Mouse (Mus musculus) myocyte (in vitro differentiated cells): Measurements from ENCODE around the gene Lasp1. TPM values are rescaled to one million over a fixed set of nuclear protein-coding genes. Genes with fewer than 3 reads are reported as not detected.

Experiments used
- H3K27me3 ChIP-seq: one replicate; pipeline ENCODE4 v1.6.1; 2011; ENCODE audit not compliant: control insufficient read depth, insufficient read depth, insufficient read length
- H3K36me3 ChIP-seq: one replicate; pipeline ENCODE4 v1.6.1; 2011; ENCODE audit not compliant: control insufficient read depth, insufficient read depth
- H3K4me2 ChIP-seq: one replicate; pipeline ENCODE4 v1.6.1; 2011; ENCODE audit warnings: low read depth, control low read depth
- H3K4me3 ChIP-seq: one replicate; pipeline ENCODE4 v1.5.1; 2011; ENCODE audit warnings: mild to moderate bottlenecking, control low read depth, moderate library complexity
- H3K79me2 ChIP-seq: one replicate; pipeline ENCODE4 v1.6.1; 2011; ENCODE audit not compliant: control insufficient read depth, insufficient read depth
- H3ac ChIP-seq: one replicate; pipeline ENCODE4 v1.6.1; 2011; ENCODE audit not compliant: control insufficient read depth, insufficient read length
- CEBPB ChIP-seq: IDR thresholded peaks from 2 replicates; pipeline ENCODE4 v1.6.1; 2011; ENCODE audit warnings: mild to moderate bottlenecking, moderate library complexity; ENCODE audit not compliant: poor library complexity, insufficient read depth, severe bottlenecking
- E2F4 ChIP-seq: IDR thresholded peaks from one replicate; pipeline ENCODE4 v1.6.1; 2011; ENCODE audit warnings: mild to moderate bottlenecking, control low read depth, moderate library complexity; ENCODE audit not compliant: insufficient read depth
- MAX ChIP-seq: IDR thresholded peaks from one replicate; pipeline ENCODE4 v1.6.1; 2011; ENCODE audit warnings: low read depth, mild to moderate bottlenecking, control low read depth
- MYOD1 ChIP-seq, 3 experiments: IDR thresholded peaks; one replicate each; pipeline ENCODE4 v1.6.1; 2011; ENCODE audit warnings: control low read depth in 2 of 3, low read depth in 2 of 3, mild to moderate bottlenecking in 2 of 3, moderate library complexity in 1 of 3; ENCODE audit not compliant: insufficient read length in 2 of 3, control insufficient read depth in 1 of 3
- MYOG ChIP-seq, 3 experiments: IDR thresholded peaks; one replicate each; pipeline ENCODE4 v1.6.1; 2011; ENCODE audit warnings: control low read depth in 2 of 3, low read depth in 2 of 3, mild to moderate bottlenecking in 2 of 3; ENCODE audit not compliant: insufficient read length in 2 of 3, control insufficient read depth in 1 of 3, insufficient read depth in 1 of 3
- POLR2A ChIP-seq: IDR thresholded peaks from one replicate; pipeline ENCODE4 v1.6.1; 2011; ENCODE audit warnings: low read depth, mild to moderate bottlenecking, control low read depth, moderate library complexity; ENCODE audit not compliant: insufficient read length
- POLR2AphosphoS2 ChIP-seq: IDR thresholded peaks from one replicate; pipeline ENCODE4 v1.6.1; 2011; ENCODE audit warnings: low read depth, control low read depth; ENCODE audit not compliant: insufficient read length
- REST ChIP-seq: IDR thresholded peaks from one replicate; pipeline ENCODE4 v1.6.1; 2011; ENCODE audit warnings: mild to moderate bottlenecking, control low read depth, moderate library complexity; ENCODE audit not compliant: insufficient read depth, insufficient read length
- SRF ChIP-seq: IDR thresholded peaks from one replicate; pipeline ENCODE4 v1.6.1; 2011; ENCODE audit warnings: low read depth; ENCODE audit not compliant: control insufficient read depth, insufficient read length
- TCF12 ChIP-seq: IDR thresholded peaks from one replicate; pipeline ENCODE4 v1.6.1; 2011; ENCODE audit warnings: mild to moderate bottlenecking, control low read depth; ENCODE audit not compliant: poor library complexity, insufficient read depth, severe bottlenecking
- TCF3 ChIP-seq: IDR thresholded peaks from one replicate; pipeline ENCODE4 v1.6.1; 2011; ENCODE audit warnings: low read depth, control low read depth; ENCODE audit not compliant: insufficient read length
- USF1 ChIP-seq: IDR thresholded peaks from one replicate; pipeline ENCODE4 v1.6.1; 2011; ENCODE audit warnings: low read depth, mild to moderate bottlenecking, control low read depth, moderate library complexity
- polyA plus RNA-seq: library from polyadenylated mRNA; unstranded; fragments of >200 nt; fragmentation: generic; extraction: Trizol; gene quantifications from one replicate; pipeline ENCODE4 v1.2.1, GENCODE M21; 2012; ENCODE audit warnings: missing spikeins

The Lasp1 gene
- polyA plus RNA-seq, 1 experiment: 82.6 TPM

GRCm38 (mm10) chr11:97838779-97839440 is 40.1 kb downstream of the Lasp1 start:
- peaks cover 27% of the 10 kb centered on the region for H3K36me3 ChIP-seq
- TF ChIP-seq MYOG (IDR thresholded peaks at IDR 0.05; ENCODE audit: control insufficient read depth in 1 of 3, insufficient read depth in 1 of 3, insufficient read length in 2 of 3, low read depth in 2 of 3) (no peak), TCF3 (no peak), MAX (no peak), USF1 (no peak), E2F4 (no peak), REST (no peak), TCF12 (no peak), CEBPB (no peak), POLR2A (no peak), MYOD1 (IDR thresholded peaks at IDR 0.05; ENCODE audit: control insufficient read depth in 1 of 3, insufficient read length in 2 of 3, low read depth in 2 of 3) (no peak), SRF (no peak), POLR2AphosphoS2 (no peak)
- H3K27me3 ChIP-seq: no peaks in the 10 kb centered on the region
- H3K4me2 ChIP-seq: no peak overlapping the region
- no peak overlapping the region for H3K4me3 ChIP-seq
- no peaks in the 10 kb centered on the region for H3K79me2 ChIP-seq
- no peak overlapping the region for H3ac ChIP-seq

GRCm38 (mm10) chr11:97839441-97840134 is 40.8 kb downstream of the Lasp1 start:
- no peaks in the 10 kb centered on the region for H3K27me3 ChIP-seq
- peaks cover 22% of the 10 kb centered on the region for H3K36me3 ChIP-seq
- TF ChIP-seq TCF3 (no peak), POLR2A (no peak), POLR2AphosphoS2 (no peak)
- H3K79me2 ChIP-seq: no peaks in the 10 kb centered on the region
- no peak overlapping the region for H3ac ChIP-seq
- H3K4me3 ChIP-seq: no peak overlapping the region
- H3K4me2 ChIP-seq: no peak overlapping the region

DNA sequence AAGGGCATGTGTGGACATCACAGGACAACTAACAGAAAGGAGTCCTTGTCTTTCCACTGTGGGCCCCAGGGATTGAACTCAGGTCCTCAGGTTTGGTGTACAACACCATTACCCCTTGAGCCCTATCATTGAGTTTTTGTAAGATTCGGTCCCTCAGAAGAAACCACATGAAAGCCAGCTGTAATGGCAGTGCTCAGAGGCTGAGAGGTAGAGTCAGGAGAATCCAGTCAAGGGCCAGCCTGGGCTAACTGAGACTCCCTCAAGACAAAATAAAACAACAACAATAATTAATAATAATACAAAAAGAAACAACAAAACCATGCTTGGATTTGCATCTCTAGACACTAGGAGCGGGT is 41.3 kb downstream of the Lasp1 start:
- H3K4me3 ChIP-seq: peak overlapping the region; percentile 24
- H3K4me2 ChIP-seq: peak overlapping the region; percentile 94
- H3K36me3 ChIP-seq: peaks cover 17% of the 10 kb centered on the region
- H3ac ChIP-seq: no peak overlapping the region
- TF ChIP-seq MYOD1 (IDR thresholded peaks at IDR 0.05; ENCODE audit: control insufficient read depth in 1 of 3, insufficient read length in 2 of 3, low read depth in 2 of 3) (no peak), TCF3 (no peak), MYOG (IDR thresholded peaks at IDR 0.05; ENCODE audit: control insufficient read depth in 1 of 3, insufficient read depth in 1 of 3, insufficient read length in 2 of 3, low read depth in 2 of 3) (no peak), SRF (no peak), POLR2AphosphoS2 (no peak), E2F4 (no peak), REST (no peak), POLR2A (no peak), MAX (no peak)
- no peaks in the 10 kb centered on the region for H3K27me3 ChIP-seq
- H3K79me2 ChIP-seq: no peaks in the 10 kb centered on the region

GRCm38 (mm10) chr11:97840539-97840954 is 41.7 kb downstream of the Lasp1 start, which contains the start of gene B230217C12Rik:
Gene B230217C12Rik, plus strand, starts transcription at chr11:97840780.
- Histone ChIP-seq H3K4me3 (peak within 1 kb of the TSS; percentile 24), H3K36me3 (peaks cover 12% of the 10 kb centered on the region), H3K79me2 (no peaks in the 10 kb centered on the region), H3K27me3 (no peaks in the 10 kb centered on the region), H3ac (no peak within 1 kb of the TSS), H3K4me2 (peak within 1 kb of the TSS; percentile 94)
- TF ChIP-seq USF1 (peak; percentile 45), CEBPB (no peak), MAX (no peak)

GRCm38 (mm10) chr11:97840991-97841661 is 42.3 kb downstream of the Lasp1 start:
- no peaks in the 10 kb centered on the region for H3K27me3 ChIP-seq
- peaks cover 8% of the 10 kb centered on the region for H3K36me3 ChIP-seq
- peak overlapping the region; percentile 24 for H3K4me3 ChIP-seq
- no peaks in the 10 kb centered on the region for H3K79me2 ChIP-seq
- TF ChIP-seq MAX (no peak), TCF3 (no peak), CEBPB (no peak), POLR2AphosphoS2 (peak; percentile 47), TCF12 (no peak), USF1 (no peak), POLR2A (peak; percentile 64), MYOD1 (IDR thresholded peaks at IDR 0.05; ENCODE audit: control insufficient read depth in 1 of 3, insufficient read length in 2 of 3, low read depth in 2 of 3) (no peak), SRF (no peak)
- H3K4me2 ChIP-seq: peak overlapping the region; percentile 94
- H3ac ChIP-seq: no peak overlapping the region
